Mouse (Mus musculus): ENCODE measurements around the gene Babam2. TPM values are rescaled to one million over a fixed set of nuclear protein-coding genes. Genes with fewer than 3 reads are reported as not detected.

Gene Babam2
- polyA plus RNA-seq, 2 experiments: 15.3 to 21.2 TPM

DNA sequence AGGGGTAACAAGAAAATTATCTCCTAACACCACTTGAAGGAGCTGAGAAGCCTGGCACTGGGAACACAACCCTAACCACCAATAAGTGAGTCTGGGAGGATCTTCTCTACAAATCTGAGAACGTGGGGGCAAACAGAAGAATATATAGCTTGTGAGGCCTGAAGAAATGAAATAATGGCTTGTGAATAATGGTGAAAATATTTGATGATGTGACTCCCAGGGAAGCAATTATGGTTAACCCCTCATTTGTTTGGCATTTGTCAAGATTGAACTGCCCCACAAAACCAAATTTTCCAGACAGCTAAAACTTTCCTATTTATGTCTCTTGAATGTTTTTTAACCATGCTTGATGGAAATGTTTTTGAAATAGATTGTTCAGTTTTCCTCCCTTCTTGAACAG is 354.4 kb downstream of the Babam2 start:
- no peak for DNase-seq (ENCODE audit: low read depth in 3 of 3, low spot score in 3 of 3)
- Histone ChIP-seq H3K27me3 (ENCODE audit: control insufficient read depth, insufficient read depth, low read length) (no peaks in the 10 kb centered on the region), H3K36me3 (replicated peaks; ENCODE audit: control insufficient read depth, insufficient read depth, low read depth) (no peaks in the 10 kb centered on the region), H3K4me1 (replicated peaks; ENCODE audit: control insufficient read depth in 2 of 2, insufficient read depth in 2 of 2, low read length in 1 of 2) (peaks cover 0 to 3% of the 10 kb centered on the region in 2 experiments; a peak in 2 of 4 replicates), H3K4me3 (ENCODE audit: insufficient read depth in 1 of 2, low read depth in 2 of 2, low read length in 2 of 2) (no peak overlapping the region), H3K27ac (no peak overlapping the region), H3K9me3 (ENCODE audit: control insufficient read depth, low read length) (no peaks in the 10 kb centered on the region), H3K9ac (replicated peaks) (no peak overlapping the region), H3K4me2 (ENCODE audit: low read depth) (no peak overlapping the region)
- 44% methylated on average over 1 of the region's 1 CpGs for WGBS (ENCODE audit: insufficient replicate concordance)
- no peak for TF ChIP-seq EP300 (IDR thresholded peaks at IDR 0.05; ENCODE audit: low read depth)
- no peak for TF ChIP-seq CTCF (IDR thresholded peaks at IDR 0.05; ENCODE audit: low read depth)
- ATAC-seq (ENCODE audit: insufficient read depth): no peak

DNA sequence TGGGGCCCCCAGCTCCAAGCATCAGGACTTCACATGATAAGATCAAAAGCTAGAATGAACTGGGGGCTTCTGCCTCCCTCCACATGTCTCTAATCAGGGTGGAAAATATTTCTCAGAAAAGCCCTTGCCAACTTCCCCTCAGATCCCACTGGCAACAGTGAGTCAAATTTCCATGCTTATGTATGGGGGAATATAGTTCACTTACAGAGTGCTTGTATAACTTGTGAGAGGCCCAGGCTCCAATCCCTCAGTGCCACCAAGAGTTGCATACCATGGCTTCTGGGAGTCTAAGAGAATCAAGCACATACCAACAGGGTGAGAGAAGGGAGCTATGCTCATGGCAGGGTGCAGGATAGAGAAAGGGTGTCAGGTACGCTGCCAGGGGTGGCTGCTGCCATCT is 355.0 kb downstream of the Babam2 start:
- Histone ChIP-seq H3K9me3 (ENCODE audit: control insufficient read depth, low read length) (no peaks in the 10 kb centered on the region), H3K27ac (no peak overlapping the region), H3K4me3 (ENCODE audit: insufficient read depth in 1 of 2, low read depth in 2 of 2, low read length in 2 of 2) (no peak overlapping the region), H3K9ac (replicated peaks) (no peak overlapping the region), H3K4me2 (ENCODE audit: low read depth) (no peak overlapping the region), H3K27me3 (ENCODE audit: control insufficient read depth, insufficient read depth, low read length) (no peaks in the 10 kb centered on the region), H3K36me3 (replicated peaks; ENCODE audit: control insufficient read depth, insufficient read depth, low read depth) (no peaks in the 10 kb centered on the region), H3K4me1 (replicated peaks; ENCODE audit: control insufficient read depth in 2 of 2, insufficient read depth in 2 of 2, low read length in 1 of 2) (peaks cover 0 to 3% of the 10 kb centered on the region in 2 experiments; a peak in 2 of 4 replicates)
- ATAC-seq (ENCODE audit: insufficient read depth) (no peak), DNase-seq (ENCODE audit: low read depth in 3 of 3, low spot score in 3 of 3) (no peak)
- TF ChIP-seq EP300 (IDR thresholded peaks at IDR 0.05; ENCODE audit: low read depth) (no peak), CTCF (IDR thresholded peaks at IDR 0.05; ENCODE audit: low read depth) (no peak)
- 83% methylated on average over 1 of the region's 1 CpGs for whole genome bisulfite sequencing (ENCODE audit: insufficient replicate concordance)

DNA sequence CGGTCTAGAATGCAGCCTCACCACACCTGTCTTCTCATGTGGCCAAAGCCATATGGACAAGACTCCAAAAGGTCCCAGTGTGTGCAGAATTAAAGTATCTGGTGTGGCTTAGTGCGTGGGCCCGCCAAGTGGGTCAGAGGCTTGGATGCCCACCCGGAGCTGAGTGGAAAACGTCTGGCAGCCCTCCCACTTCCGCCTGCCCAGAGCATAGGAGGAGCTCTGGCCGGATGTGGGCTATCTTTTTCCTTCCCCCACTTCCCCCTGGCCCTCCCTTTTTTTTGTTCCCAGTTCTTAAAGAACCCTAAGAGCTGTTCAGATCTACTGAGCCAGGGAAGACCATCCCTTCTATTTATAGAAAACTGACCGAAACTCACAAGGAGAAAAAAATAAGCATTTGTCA is 356.0 kb downstream of the Babam2 start:
- WGBS (ENCODE audit: insufficient replicate concordance): 28% methylated on average over 8 of the region's 8 CpGs
- Histone ChIP-seq H3K4me2 (ENCODE audit: low read depth) (no peak overlapping the region), H3K9me3 (ENCODE audit: control insufficient read depth, low read length) (no peaks in the 10 kb centered on the region), H3K4me1 (replicated peaks; ENCODE audit: control insufficient read depth in 2 of 2, insufficient read depth in 2 of 2, low read length in 1 of 2) (peaks cover 0 to 3% of the 10 kb centered on the region in 2 experiments; a peak in 2 of 4 replicates), H3K36me3 (replicated peaks; ENCODE audit: control insufficient read depth, insufficient read depth, low read depth) (no peaks in the 10 kb centered on the region), H3K27ac (no peak overlapping the region), H3K9ac (replicated peaks) (no peak overlapping the region), H3K4me3 (ENCODE audit: insufficient read depth in 1 of 2, low read depth in 2 of 2, low read length in 2 of 2) (no peak overlapping the region; a peak in 1 of 4 replicates), H3K27me3 (ENCODE audit: control insufficient read depth, insufficient read depth, low read length) (no peaks in the 10 kb centered on the region)
- TF ChIP-seq EP300 (IDR thresholded peaks at IDR 0.05; ENCODE audit: low read depth) (no peak), CTCF (IDR thresholded peaks at IDR 0.05; ENCODE audit: low read depth) (no peak)
- DNase-seq (ENCODE audit: low read depth in 3 of 3, low spot score in 3 of 3): no peak
- ATAC-seq (ENCODE audit: insufficient read depth): no peak

DNA sequence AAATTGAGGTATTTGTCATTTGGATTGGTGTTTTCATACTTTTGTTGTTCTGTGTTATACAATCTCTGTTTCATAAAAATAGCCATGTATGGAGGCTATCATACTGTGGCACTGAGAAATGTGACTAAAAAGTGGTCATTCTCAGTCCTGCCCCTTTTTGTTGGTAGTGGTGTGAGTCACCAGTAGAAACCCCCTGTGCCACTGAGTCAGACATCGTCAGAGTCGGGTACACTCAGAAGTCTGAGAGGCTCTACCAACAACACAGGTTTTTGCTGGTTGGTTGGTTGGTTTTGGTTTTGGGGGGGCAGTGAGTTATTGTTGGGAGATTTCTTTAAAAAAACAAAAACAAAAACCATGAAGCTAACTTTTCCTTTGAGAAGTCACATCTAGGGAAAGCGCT is 358.2 kb downstream of the Babam2 start:
- no peak overlapping the region for H3K27ac ChIP-seq
- no peak overlapping the region for H3K4me2 ChIP-seq (ENCODE audit: low read depth)
- no peak overlapping the region for H3K9ac ChIP-seq (replicated peaks)
- no peak for DNase-seq (ENCODE audit: low read depth in 3 of 3, low spot score in 3 of 3)
- 72% methylated on average over 3 of the region's 3 CpGs for WGBS (ENCODE audit: insufficient replicate concordance)
- H3K36me3 ChIP-seq (replicated peaks; ENCODE audit: control insufficient read depth, insufficient read depth, low read depth): no peaks in the 10 kb centered on the region
- no peak for ATAC-seq (ENCODE audit: insufficient read depth)
- H3K27me3 ChIP-seq (ENCODE audit: control insufficient read depth, insufficient read depth, low read length): no peaks in the 10 kb centered on the region
- TF ChIP-seq CTCF (IDR thresholded peaks at IDR 0.05; ENCODE audit: low read depth) (no peak), EP300 (IDR thresholded peaks at IDR 0.05; ENCODE audit: low read depth) (no peak)
- no peaks in the 10 kb centered on the region for H3K9me3 ChIP-seq (ENCODE audit: control insufficient read depth, low read length)
- no peak overlapping the region for H3K4me3 ChIP-seq (ENCODE audit: insufficient read depth in 1 of 2, low read depth in 2 of 2, low read length in 2 of 2)
- peaks cover 0 to 3% of the 10 kb centered on the region in 2 experiments; a peak in 2 of 4 replicates for H3K4me1 ChIP-seq (replicated peaks; ENCODE audit: control insufficient read depth in 2 of 2, insufficient read depth in 2 of 2, low read length in 1 of 2)

GRCm38 (mm10) chr5:32056126-32056525 is 358.6 kb downstream of the Babam2 start:
- Histone ChIP-seq H3K9ac (replicated peaks) (no peak overlapping the region), H3K9me3 (ENCODE audit: control insufficient read depth, low read length) (no peaks in the 10 kb centered on the region), H3K4me3 (ENCODE audit: insufficient read depth in 1 of 2, low read depth in 2 of 2, low read length in 2 of 2) (no peak overlapping the region), H3K4me2 (ENCODE audit: low read depth) (no peak overlapping the region), H3K4me1 (replicated peaks; ENCODE audit: control insufficient read depth in 2 of 2, insufficient read depth in 2 of 2, low read length in 1 of 2) (peaks cover 0 to 3% of the 10 kb centered on the region in 2 experiments; a peak in 2 of 4 replicates), H3K27ac (no peak overlapping the region), H3K36me3 (replicated peaks; ENCODE audit: control insufficient read depth, insufficient read depth, low read depth) (no peaks in the 10 kb centered on the region), H3K27me3 (ENCODE audit: control insufficient read depth, insufficient read depth, low read length) (no peaks in the 10 kb centered on the region)
- TF ChIP-seq EP300 (IDR thresholded peaks at IDR 0.05; ENCODE audit: low read depth): no peak
- no peak for TF ChIP-seq CTCF (IDR thresholded peaks at IDR 0.05; ENCODE audit: low read depth)
- 40% methylated on average over 1 of the region's 1 CpGs for WGBS (ENCODE audit: insufficient replicate concordance)
- DNase-seq (ENCODE audit: low read depth in 3 of 3, low spot score in 3 of 3) (no peak), ATAC-seq (ENCODE audit: insufficient read depth) (no peak)
